Mouse (Mus musculus) gonadal fat pad, adult 2 months (tissue): ENCODE measurements around the gene Reep3. TPM values are rescaled to one million over a fixed set of nuclear protein-coding genes. Genes with fewer than 3 reads are reported as not detected.

Source experiments
- DNase-seq: peaks from one replicate; pipeline ENCODE4 v3.0.0-alpha.2; 2012; ENCODE audit warnings: low read depth
- polyA plus RNA-seq: library from polyadenylated mRNA; depleted of rRNA; stranded (reverse); fragments of >200 nt; gene quantifications from 2 replicates; pipeline ENCODE4 v1.2.3, GENCODE M21; 2012

Gene Reep3
- polyA plus RNA-seq, 1 experiment = 25.8 TPM

DNA sequence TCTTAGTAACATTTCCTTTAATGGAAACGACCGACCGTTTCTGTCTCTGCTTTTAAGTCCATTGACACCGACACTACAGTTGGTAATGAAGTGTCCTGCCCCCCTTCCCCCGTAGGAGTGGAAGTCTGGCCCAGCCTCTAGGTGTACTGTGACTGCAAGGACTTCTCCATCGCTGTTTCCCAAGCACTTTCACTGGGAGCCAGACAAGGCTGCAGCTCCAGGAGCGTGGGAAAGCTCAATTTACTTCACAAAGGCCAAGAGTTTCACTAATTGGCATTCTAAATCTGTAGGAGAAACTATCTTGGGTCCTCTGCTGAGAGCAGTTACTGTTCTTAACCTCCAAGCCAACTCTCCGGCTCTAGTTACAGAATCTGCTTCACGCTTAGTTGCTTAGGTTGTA, 43.3 kb downstream of the Reep3 start:
- DNase-seq = no peak

- DNase-seq = no peak
Observed at GRCm38 (mm10) chr10:67052429-67052828, 44.3 kb downstream of the Reep3 start.

- no peak for DNase-seq
Observed at GRCm38 (mm10) chr10:67051466-67051865, 45.3 kb downstream of the Reep3 start.

GRCm38 (mm10) chr10:67050766-67051165, 46.0 kb downstream of the Reep3 start:
- DNase-seq = no peak

- DNase-seq = no peak
Observed at GRCm38 (mm10) chr10:67049621-67050020, 47.1 kb downstream of the Reep3 start.

DNA sequence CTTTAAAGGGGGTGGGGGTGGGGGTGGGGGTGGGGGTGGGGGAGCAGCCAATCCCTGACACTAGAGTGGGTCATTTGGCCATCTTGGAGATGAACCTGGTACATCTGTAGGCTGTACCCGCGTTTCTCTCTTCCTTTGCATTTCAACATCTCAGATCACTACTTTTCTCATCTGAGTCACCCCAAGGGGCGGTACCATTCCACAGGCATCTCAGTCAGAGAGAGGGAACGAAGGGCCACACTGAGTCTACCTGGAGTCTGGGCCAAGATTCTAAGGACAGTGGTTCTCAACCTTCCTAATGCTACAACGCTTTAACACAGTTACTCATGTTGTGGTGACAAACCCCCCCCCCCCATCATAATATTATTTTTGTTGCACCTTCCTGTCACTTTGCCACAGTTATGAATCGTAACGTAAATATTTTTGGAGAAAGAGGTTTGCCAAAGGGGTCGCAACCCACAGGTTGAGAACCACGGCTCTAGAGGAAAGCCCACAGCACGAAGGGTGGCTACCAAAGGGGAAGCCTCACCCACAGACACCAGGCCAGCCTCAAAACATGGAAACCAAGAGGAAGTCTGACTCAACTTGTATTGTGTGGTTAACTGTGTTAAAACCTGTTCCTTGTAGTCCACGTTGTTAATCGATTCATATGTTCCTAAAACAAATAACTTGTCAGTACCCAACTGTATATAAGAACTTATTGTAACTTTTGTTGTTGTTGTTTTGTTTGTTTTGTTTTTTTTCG, 47.7 kb downstream of the Reep3 start:
- DNase-seq = no peak

- no peak for DNase-seq
Observed at GRCm38 (mm10) chr10:67047712-67048645, 48.8 kb downstream of the Reep3 start.

GRCm38 (mm10) chr10:67045192-67045899, 51.4 kb downstream of the Reep3 start:
- DNase-seq = no peak

DNA sequence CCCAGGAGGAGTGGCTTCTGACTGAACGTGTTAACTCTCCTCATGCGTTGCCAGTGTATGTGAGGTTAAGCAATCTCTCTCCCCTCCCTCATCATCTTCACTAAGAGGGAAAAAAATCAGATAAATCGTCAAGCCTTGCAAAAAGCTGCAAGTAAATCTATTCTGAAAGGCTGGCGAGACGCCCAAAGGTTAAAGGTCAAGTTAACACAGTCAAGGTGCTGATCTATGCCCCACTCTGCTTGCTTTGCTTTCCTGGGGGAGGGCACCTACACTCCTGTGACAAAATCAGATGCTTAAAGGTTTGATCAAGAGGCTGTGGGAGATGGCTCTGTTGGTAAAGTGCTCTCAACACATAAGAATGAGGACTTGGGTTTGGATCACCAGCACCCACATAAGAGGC, 52.4 kb downstream of the Reep3 start:
- DNase-seq = no peak

DNA sequence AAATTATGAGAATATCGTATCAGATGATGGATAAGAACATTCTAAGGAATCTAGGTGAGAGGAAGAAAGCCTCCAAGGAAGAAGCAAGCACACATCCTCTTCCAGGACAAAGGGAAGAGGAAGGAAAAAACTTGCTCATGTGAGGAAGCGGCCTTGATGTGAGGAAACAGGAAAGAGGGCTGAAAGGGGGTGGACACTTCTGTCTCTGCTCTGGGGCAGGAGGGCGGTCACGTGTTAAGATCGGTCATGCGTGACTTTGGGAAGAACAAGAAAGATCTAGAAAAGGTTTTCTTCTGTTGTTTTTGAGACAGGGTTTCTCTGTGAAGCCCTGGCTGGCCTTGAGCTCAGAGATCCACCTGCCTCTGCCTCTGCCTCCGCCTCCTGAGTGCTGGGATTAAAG, 53.5 kb downstream of the Reep3 start:
- no peak for DNase-seq

GRCm38 (mm10) chr10:67040410-67040809, 56.3 kb downstream of the Reep3 start:
- no peak for DNase-seq

DNA sequence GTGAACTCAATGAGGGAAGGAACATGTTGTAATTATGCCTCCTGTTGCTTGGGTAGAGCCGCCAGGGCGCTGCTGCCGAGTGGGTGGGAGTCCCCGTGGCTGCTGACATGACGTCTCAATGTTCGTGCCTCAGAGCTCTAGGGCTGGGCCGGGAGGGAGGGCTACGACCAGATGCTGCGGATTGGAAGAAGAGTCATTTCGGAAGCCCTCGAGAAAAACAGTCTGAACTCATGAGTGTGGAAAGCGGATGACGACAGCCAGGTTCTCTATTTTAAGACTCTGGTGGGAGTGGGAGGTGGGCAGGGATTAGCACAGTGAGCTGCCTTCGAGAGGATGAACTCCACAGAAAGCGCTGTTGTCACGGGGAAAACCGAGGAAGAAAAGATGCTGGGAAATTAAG, 57.7 kb downstream of the Reep3 start:
- no peak for DNase-seq

- DNase-seq = no peak
Observed at GRCm38 (mm10) chr10:67036542-67036941, 60.2 kb downstream of the Reep3 start.

GRCm38 (mm10) chr10:67036141-67036540, 60.6 kb downstream of the Reep3 start:
- DNase-seq = no peak

- no peak for DNase-seq
Observed at GRCm38 (mm10) chr10:67031186-67031585, 65.6 kb downstream of the Reep3 start.

GRCm38 (mm10) chr10:67029297-67029696, 67.4 kb downstream of the Reep3 start:
- DNase-seq = no peak

- DNase-seq = no peak
Observed at GRCm38 (mm10) chr10:67026375-67026774, 70.4 kb downstream of the Reep3 start.

DNA sequence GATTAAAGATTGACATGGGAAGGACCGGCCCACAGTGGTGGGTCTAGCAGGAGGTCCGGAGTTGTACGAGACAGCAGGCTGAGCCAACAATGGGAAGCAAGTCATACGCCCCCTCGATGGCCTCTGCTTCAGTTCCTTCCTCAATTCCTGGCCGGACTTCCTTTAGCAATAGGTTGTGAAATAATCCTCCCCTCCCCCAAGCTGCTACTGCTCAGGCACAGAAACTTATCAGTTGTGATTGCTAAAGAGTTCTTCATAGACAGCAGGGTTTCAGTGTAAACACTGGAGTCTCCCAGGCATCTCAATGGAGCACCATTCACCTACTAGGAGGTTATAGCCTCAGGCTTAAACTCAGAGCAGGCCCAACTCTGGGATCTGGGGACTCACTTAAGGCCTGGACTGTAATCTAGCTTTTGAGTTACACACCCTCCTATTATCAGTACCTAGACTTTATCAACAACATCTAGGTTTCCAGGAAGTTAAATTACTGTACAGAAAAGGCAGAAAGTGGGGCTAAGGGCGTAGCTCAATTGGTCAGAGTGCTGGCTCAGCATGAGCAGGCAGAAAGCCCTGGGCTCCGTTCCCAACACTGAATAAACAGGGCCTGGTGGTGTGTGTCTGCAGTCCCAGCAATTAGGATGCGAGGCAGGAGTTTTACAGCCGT, 71.0 kb downstream of the Reep3 start:
- no peak for DNase-seq

GRCm38 (mm10) chr10:67024391-67024790, 72.4 kb downstream of the Reep3 start:
- no peak for DNase-seq

GRCm38 (mm10) chr10:67023092-67023491, 73.7 kb downstream of the Reep3 start:
- no peak for DNase-seq

DNA sequence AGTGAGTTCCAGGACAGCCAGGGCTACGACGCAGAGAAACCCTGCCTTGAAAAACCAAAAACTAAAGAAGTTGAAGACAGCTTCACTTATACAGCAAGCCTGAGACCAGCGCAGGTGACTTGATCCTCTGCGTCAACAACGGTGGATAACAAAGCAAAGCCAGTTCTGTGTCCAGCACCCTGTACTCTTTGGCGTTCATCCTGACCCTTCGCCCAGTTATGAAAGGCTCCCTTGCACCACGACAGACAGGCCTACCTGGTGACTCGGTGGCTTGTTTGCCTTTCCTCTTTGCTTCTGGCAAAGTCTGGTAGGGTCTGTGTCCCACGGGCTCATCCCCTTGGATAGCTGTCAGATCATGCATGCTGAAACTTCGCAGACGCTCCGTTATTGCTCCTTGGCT, 75.3 kb downstream of the Reep3 start:
- DNase-seq = peak; percentile 84

GRCm38 (mm10) chr10:67018875-67019274, 77.9 kb downstream of the Reep3 start:
- no peak for DNase-seq
